Mouse (Mus musculus): ENCODE measurements at regions not wholly inside any gene's neighbourhood (a gene's known extent, or its start where the extent isn't known, plus 50 kb on each side); places are given as distances from the start of the nearest gene placed in this dataset.

GRCm38 (mm10) chr2:173352756-173353139 lies 76.4 kb upstream of the Pmepa1 start:
- TF ChIP-seq CTCF (IDR thresholded peaks at IDR 0.05) (no peak), EP300 (IDR thresholded peaks at IDR 0.05) (no peak)

All from lung, postnatal 0 days (tissue).